Mouse (Mus musculus): ENCODE data around the gene Gm21149.
"Not testable (repeated sequence)": the region's sequence is repeated elsewhere in the genome, so short reads cannot be mapped to it uniquely, and the experiment has no call there.

The Gm21149 gene

DNA sequence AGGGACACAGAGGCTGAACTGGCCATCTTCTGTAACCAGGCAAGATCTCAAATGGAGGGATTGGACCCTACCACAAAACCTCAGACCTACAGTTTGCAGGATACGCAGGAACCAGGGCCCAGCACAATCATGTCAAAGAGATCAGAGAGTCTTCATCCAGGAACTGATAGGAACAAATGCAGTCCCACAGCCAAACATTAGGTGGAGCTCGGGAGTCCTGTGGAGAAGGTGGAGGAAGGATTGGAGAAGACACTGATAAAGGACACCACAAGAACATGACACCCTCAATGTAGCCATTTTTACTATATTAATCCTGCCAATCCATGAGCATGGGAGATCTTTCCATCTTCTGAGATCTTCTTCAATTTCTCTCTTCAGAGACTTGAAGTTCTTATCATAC lies 12.8 kb downstream of the Gm21149 start:
- in situ Hi-C loops (cut with MboI, MseI), result loop anchor here (5.0 to 10.0 kb wide), 4 partner anchors 49 to 559 kb away; no protein-coding TSS in a partner anchor

DNA sequence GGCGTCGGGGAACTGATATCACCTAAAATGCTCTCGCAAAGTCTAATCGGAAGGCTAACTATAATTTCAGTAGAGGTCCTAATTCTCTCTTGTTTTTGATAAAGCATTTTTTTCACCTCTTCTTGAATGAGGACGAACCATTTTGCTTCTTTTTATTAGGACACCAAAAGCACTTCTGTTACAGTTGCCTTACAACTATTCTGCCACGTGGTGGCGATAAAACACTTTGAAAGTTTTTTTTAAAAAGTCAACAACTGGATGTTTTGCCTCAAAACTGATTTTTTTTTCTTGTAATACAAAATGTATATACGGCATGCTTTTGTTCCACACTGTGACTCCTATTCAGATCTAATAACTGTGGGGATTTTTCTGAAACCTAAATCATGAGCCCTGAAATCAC lies 14.7 kb downstream of the Gm21149 start:
- in situ Hi-C loops (cut with MboI, MseI), result loop anchor here (5.0 to 10.0 kb wide), 4 partner anchors 51 to 557 kb away; no protein-coding TSS in a partner anchor

GRCm38 (mm10) chr5:15457865-15458571 lies 18.3 kb downstream of the Gm21149 start:
- in situ Hi-C loops (cut with MboI, MseI), result not testable (repeated sequence)
